Mouse (Mus musculus) olfactory bulb, adult 2 months (tissue): Measurements from ENCODE around the gene Dnajc4.

ENCODE experiments used
- CTCF ChIP-seq: fragments of 200-500 bp; IDR thresholded peaks from 2 replicates; pipeline ENCODE4 v1.5.1; 2012; ENCODE audit warnings: low read depth, mild to moderate bottlenecking, low read length, moderate library complexity; ENCODE audit not compliant: insufficient read depth
- POLR2A ChIP-seq: fragments of 200-500 bp; IDR thresholded peaks from 2 replicates; pipeline ENCODE4 v1.6.1; 2012; ENCODE audit warnings: mild to moderate bottlenecking, low read depth, low read length, moderate library complexity; ENCODE audit not compliant: insufficient read depth

DNA sequence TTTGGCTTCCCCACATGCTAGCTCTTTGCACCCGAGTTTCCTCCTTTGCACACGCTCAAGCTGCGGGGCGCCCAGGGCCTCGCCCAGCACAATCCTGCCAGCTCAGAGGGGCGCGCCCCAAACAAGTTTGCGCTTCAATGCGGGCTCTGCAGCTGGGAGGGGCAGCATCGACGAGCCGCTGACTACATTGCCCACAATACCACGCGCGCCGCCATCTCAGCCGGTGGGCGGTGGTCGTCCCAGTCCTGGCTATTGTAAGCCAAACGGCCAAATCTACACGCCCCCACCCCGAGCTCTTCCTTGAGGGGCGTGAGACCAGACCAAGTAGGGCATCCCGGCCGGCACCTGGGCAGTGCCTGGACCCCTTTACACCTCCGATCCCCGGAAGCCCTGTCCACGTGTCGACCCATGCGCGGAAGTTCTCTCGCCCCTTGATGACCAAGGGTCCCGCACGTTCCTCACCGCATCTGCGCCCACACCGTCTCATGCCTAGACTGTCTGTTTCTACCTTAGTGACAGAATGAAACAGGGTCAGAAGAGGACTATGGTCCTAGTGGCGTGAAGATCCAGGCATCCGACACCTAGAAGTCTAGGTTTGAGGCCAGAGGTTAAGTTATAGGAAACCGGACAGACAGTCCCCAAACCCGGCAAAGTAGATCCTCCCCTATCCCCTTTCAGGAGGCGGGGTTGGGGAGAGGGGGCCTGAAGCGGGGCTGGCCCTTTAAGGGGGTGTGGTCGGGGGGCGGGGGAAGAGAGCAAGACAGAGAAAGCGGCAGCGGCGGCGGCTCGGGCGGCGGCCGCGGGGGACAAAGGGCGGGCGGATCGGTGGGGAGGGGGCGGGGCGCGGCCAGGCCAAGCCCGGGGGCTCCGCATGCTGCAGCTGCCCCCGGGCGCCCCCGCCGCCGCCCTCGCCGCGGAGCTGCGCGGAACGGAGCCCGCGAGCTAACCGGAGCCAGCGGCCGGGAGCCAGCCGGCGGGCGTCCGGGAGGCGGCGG lies 17.9 kb downstream of the Dnajc4 start, which contains the start of gene Ppp1r14b:
- no peak for TF ChIP-seq CTCF
- peak; percentile 18; the same call in 1 of the 2 replicates for TF ChIP-seq POLR2A
